Mouse (Mus musculus) frontal cortex, postnatal 25 days (tissue): ENCODE results near the gene Ccer1.
"Not testable (repeated sequence)": the region's sequence is repeated elsewhere in the genome, so short reads cannot be mapped to it uniquely, and the experiment has no call there.

Experiments
- DNase-seq, 2 experiments: peaks; one replicate each; pipeline ENCODE4 v3.0.0; 2022; ENCODE audit warnings: low spot score in 2 of 2

Gene Ccer1

GRCm38 (mm10) chr10:97692913-97693312, at the start of gene Ccer1:
Gene Ccer1 (plus strand): TSS chr10:97693059.
- DNase-seq = no peak

- DNase-seq = no peak
Measured at GRCm38 (mm10) chr10:97643768-97644167, 49.1 kb upstream of the Ccer1 start, which contains the start of gene Epyc. Gene Epyc (plus strand): TSS chr10:97644068.

GRCm38 (mm10) chr10:97650334-97650733, 42.5 kb upstream of the Ccer1 start:
- DNase-seq = no peak

- no peak for DNase-seq
Measured at GRCm38 (mm10) chr10:97659489-97659888, 33.4 kb upstream of the Ccer1 start.

- DNase-seq = no peak
Measured at GRCm38 (mm10) chr10:97668656-97669055, 24.2 kb upstream of the Ccer1 start.

- DNase-seq = no peak
Measured at GRCm38 (mm10) chr10:97670202-97670601, 22.7 kb upstream of the Ccer1 start.

- no peak for DNase-seq
Measured at GRCm38 (mm10) chr10:97673239-97673638, 19.6 kb upstream of the Ccer1 start.

- DNase-seq = no peak
Measured at GRCm38 (mm10) chr10:97682981-97683380, 9.9 kb upstream of the Ccer1 start.

- DNase-seq = no peak
Measured at GRCm38 (mm10) chr10:97687198-97687597, 5.7 kb upstream of the Ccer1 start.

- no peak for DNase-seq
Measured at GRCm38 (mm10) chr10:97689425-97689824, 3.4 kb upstream of the Ccer1 start.

- no peak for DNase-seq
Measured at GRCm38 (mm10) chr10:97693398-97694135, 708 bp downstream of the Ccer1 start.

- DNase-seq = no peak
Measured at GRCm38 (mm10) chr10:97702321-97702720, 9.5 kb downstream of the Ccer1 start.

GRCm38 (mm10) chr10:97704562-97704961, 11.7 kb downstream of the Ccer1 start:
- DNase-seq = no peak

- no peak for DNase-seq
Measured at GRCm38 (mm10) chr10:97712687-97713086, 19.8 kb downstream of the Ccer1 start.

- DNase-seq = no peak
Measured at GRCm38 (mm10) chr10:97714584-97714983, 21.7 kb downstream of the Ccer1 start.

- DNase-seq = no peak
Measured at GRCm38 (mm10) chr10:97715289-97715906, 22.5 kb downstream of the Ccer1 start.

GRCm38 (mm10) chr10:97717233-97717632, 24.4 kb downstream of the Ccer1 start:
- no peak for DNase-seq

GRCm38 (mm10) chr10:97718021-97718420, 25.2 kb downstream of the Ccer1 start:
- DNase-seq = no peak

GRCm38 (mm10) chr10:97720625-97721024, 27.8 kb downstream of the Ccer1 start:
- DNase-seq = no peak

- no peak for DNase-seq
Measured at GRCm38 (mm10) chr10:97722709-97723108, 29.9 kb downstream of the Ccer1 start.

- no peak for DNase-seq
Measured at GRCm38 (mm10) chr10:97725929-97726328, 33.1 kb downstream of the Ccer1 start.

- DNase-seq = not testable (repeated sequence)
Measured at GRCm38 (mm10) chr10:97726655-97727054, 33.8 kb downstream of the Ccer1 start, which contains the start of gene C030005K15Rik. Gene C030005K15Rik (minus strand): TSS chr10:97726755.
